Mouse (Mus musculus) intestine, embryonic 15.5 days (tissue): ENCODE measurements around the gene Slc12a1. TPM values are rescaled to one million over a fixed set of nuclear protein-coding genes. Genes with fewer than 3 reads are reported as not detected.

Source experiments
- ATAC-seq: fragments of 200-750 bp; cut with Nextera tagmentation; 2 replicates; pipeline ENCODE4 v1.8.0; 2017; ENCODE audit warnings: moderate TSS enrichment, moderate library complexity
- H3K27ac ChIP-seq: fragments of 300-500 bp; sonication (generic); 2 replicates; pipeline ENCODE4 v1.5.1; 2015; ENCODE audit warnings: mild to moderate bottlenecking, inconsistent platforms
- H3K27me3 ChIP-seq: fragments of 300-500 bp; sonication (generic); replicated peaks from 2 replicates; pipeline ENCODE4 v1.6.1; 2015; ENCODE audit warnings: inconsistent platforms
- H3K36me3 ChIP-seq: fragments of 300-500 bp; sonication (generic); 2 replicates; pipeline ENCODE4 v1.6.1; 2015; ENCODE audit warnings: inconsistent platforms
- H3K4me1 ChIP-seq: fragments of 300-500 bp; sonication (generic); replicated peaks from 2 replicates; pipeline ENCODE4 v1.6.1; 2015; ENCODE audit warnings: inconsistent platforms
- H3K4me2 ChIP-seq: fragments of 300-500 bp; sonication (generic); replicated peaks from 2 replicates; pipeline ENCODE4 v1.6.1; 2015; ENCODE audit warnings: mild to moderate bottlenecking, inconsistent platforms
- H3K4me3 ChIP-seq: fragments of 300-500 bp; sonication (generic); replicated peaks from 2 replicates; pipeline ENCODE4 v1.5.1; 2015; ENCODE audit warnings: inconsistent platforms
- H3K9ac ChIP-seq: fragments of 300-500 bp; sonication (generic); 2 replicates; pipeline ENCODE4 v1.6.1; 2015; ENCODE audit warnings: inconsistent platforms
- H3K9me3 ChIP-seq: fragments of 300-500 bp; sonication (generic); 2 replicates; pipeline ENCODE4 v1.6.1; 2016; ENCODE audit warnings: inconsistent platforms
- WGBS: fragments of 180-500 bp; shearing (Covaris S2); methylation state at CpG from one replicate; pipeline ENCODE4 v1.1.7; 2015; 5-methylcytosine and 5-hydroxymethylcytosine counted together
- polyA plus RNA-seq: library from polyadenylated mRNA; unstranded; fragments of >200 nt; fragmentation: Nextera tagmentation; extraction: Ambion mirVana; gene quantifications from 2 replicates; pipeline ENCODE4 v1.2.1, GENCODE M21; 2015

Slc12a1 gene
- polyA plus RNA-seq, 1 experiment from 2014 or later: not detected

GRCm38 (mm10) chr2:125248256-125248655 lies 96.0 kb downstream of the Slc12a1 start:
- H3K27me3 ChIP-seq: no peaks in the 10 kb centered on the region
- under 1% methylated on average over 8 of the region's 8 CpGs for WGBS
- no peaks in the 10 kb centered on the region for H3K9me3 ChIP-seq
- H3K9ac ChIP-seq: peak overlapping the region; percentile 86
- H3K4me1 ChIP-seq: no peaks in the 10 kb centered on the region
- peak overlapping the region; percentile 71 for H3K4me2 ChIP-seq
- peak overlapping the region; percentile 93 for H3K27ac ChIP-seq
- H3K4me3 ChIP-seq: peak overlapping the region; percentile 77
- H3K36me3 ChIP-seq: peaks cover 6% of the 10 kb centered on the region
- ATAC-seq: no peak

DNA sequence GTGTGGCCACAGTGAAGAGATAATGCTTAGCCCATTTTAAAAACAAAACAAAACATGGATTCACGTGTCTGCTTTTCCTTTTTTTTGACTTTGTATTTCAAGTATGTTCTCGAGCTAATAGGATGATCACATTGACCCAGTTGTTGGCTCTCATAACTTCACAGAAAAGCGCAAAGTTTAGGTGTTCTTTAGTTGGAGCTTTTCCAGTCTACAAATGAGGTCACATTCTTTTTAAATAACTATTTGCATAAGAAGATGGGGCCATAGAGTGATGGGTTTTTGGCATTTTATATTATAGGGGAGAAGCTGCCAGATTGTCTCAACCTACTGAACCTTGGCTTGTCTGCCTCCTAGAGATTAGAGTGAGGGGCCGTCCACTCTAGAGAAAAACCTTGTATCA lies 97.0 kb downstream of the Slc12a1 start:
- Histone ChIP-seq H3K27ac (no peak overlapping the region), H3K9me3 (no peaks in the 10 kb centered on the region), H3K36me3 (peaks cover 17% of the 10 kb centered on the region), H3K4me3 (no peak overlapping the region), H3K4me1 (no peaks in the 10 kb centered on the region), H3K27me3 (no peaks in the 10 kb centered on the region), H3K4me2 (peak overlapping the region; percentile 71), H3K9ac (no peak overlapping the region)
- ATAC-seq: no peak
- 73% methylated on average over 4 of the region's 4 CpGs for WGBS

GRCm38 (mm10) chr2:125249874-125250273 lies 97.6 kb downstream of the Slc12a1 start:
- no peak overlapping the region for H3K27ac ChIP-seq
- peak overlapping the region; percentile 71; the same call in 1 of the 2 replicates for H3K4me2 ChIP-seq
- no peak for ATAC-seq
- peaks cover 21% of the 10 kb centered on the region for H3K36me3 ChIP-seq
- no peaks in the 10 kb centered on the region for H3K4me1 ChIP-seq
- no peak overlapping the region for H3K9ac ChIP-seq
- no peaks in the 10 kb centered on the region for H3K9me3 ChIP-seq
- no peak overlapping the region for H3K4me3 ChIP-seq
- 93% methylated on average over 4 of the region's 4 CpGs for WGBS
- H3K27me3 ChIP-seq: no peaks in the 10 kb centered on the region

- Histone ChIP-seq H3K4me1 (no peaks in the 10 kb centered on the region), H3K36me3 (peaks cover 21% of the 10 kb centered on the region), H3K27ac (no peak overlapping the region), H3K4me3 (no peak overlapping the region), H3K9ac (no peak overlapping the region), H3K9me3 (no peaks in the 10 kb centered on the region), H3K4me2 (no peak overlapping the region), H3K27me3 (no peaks in the 10 kb centered on the region)
- ATAC-seq: no peak
- 85% methylated on average over 4 of the region's 4 CpGs for WGBS
These were observed 99.5 kb downstream of the Slc12a1 start for GRCm38 (mm10) chr2:125251781-125252180.

- no peak for ATAC-seq
- Histone ChIP-seq H3K4me2 (no peak overlapping the region), H3K4me3 (no peak overlapping the region), H3K9me3 (no peaks in the 10 kb centered on the region), H3K27me3 (no peaks in the 10 kb centered on the region), H3K4me1 (no peaks in the 10 kb centered on the region), H3K36me3 (peaks cover 26% of the 10 kb centered on the region), H3K27ac (no peak overlapping the region), H3K9ac (no peak overlapping the region)
- WGBS: 62% methylated on average over 2 of the region's 2 CpGs
These were observed 100.0 kb downstream of the Slc12a1 start for GRCm38 (mm10) chr2:125252275-125252674.

DNA sequence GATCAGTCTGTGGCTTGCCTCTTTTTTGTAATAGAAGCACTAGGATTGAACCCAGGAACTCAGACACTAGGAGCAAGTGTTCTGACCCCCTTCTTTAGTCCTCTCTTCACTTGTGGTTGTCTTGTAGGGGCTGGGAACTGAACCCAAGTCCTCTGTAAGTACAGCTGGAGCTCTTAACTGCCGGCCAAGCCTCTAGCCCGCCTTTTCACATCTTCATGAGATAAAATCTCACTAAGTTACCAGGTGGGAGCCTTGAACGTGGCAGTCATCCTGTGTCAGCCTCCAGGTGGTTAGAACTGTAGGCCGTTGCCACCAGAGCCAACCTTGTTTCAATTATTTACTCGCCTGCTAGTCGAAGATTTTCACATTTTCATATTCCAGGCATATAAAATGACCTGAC lies 101.4 kb downstream of the Slc12a1 start:
- Histone ChIP-seq H3K9ac (no peak overlapping the region), H3K27me3 (no peaks in the 10 kb centered on the region), H3K9me3 (no peaks in the 10 kb centered on the region), H3K4me1 (no peaks in the 10 kb centered on the region), H3K4me2 (no peak overlapping the region), H3K27ac (no peak overlapping the region), H3K36me3 (peaks cover 29% of the 10 kb centered on the region), H3K4me3 (no peak overlapping the region)
- no peak for ATAC-seq
- WGBS: 96% methylated on average over 6 of the region's 6 CpGs

DNA sequence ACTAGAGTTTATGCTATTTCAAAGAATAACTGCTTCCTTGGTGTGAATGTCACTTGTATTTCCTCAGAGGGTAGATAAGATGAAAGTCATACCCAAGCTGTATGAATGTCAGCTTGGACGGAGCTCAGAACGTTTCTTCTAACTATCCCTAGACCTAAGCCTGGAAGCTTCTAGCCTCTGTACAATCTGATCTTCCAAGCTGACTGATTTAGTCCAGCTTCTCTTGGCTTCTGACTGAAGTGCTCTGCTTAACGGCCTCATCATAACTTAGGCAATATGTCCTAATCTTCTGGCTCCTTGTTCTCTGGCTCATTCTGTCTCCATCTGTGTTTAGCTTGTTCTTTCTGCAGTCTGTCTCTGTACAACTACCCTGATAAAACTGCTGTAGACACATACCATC lies 102.3 kb downstream of the Slc12a1 start:
- no peak for ATAC-seq
- 91% methylated on average over 3 of the region's 3 CpGs for WGBS
- peaks cover 29% of the 10 kb centered on the region for H3K36me3 ChIP-seq

DNA sequence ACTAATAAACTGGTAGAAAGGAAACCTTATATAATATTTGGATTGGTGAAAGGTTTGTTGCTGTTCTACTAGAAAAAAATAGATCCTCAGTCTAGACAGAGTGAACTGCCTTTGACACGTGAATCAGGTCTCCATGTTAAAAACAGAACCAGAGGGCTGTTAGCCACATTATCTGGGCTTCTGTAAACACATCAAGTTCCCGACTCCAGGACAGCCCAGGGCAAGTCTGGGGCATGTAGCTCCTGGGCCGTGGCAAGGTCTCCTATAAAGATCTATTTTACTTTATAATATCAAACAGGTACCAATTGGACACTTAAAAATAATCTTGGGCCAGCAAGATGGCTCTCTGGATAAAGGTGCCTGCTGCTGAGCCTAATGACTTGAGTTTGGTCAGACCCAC lies 103.6 kb downstream of the Slc12a1 start:
- no peak overlapping the region for H3K4me3 ChIP-seq
- H3K9ac ChIP-seq: no peak overlapping the region
- WGBS: 32% methylated on average over 3 of the region's 3 CpGs
- H3K4me1 ChIP-seq: no peaks in the 10 kb centered on the region
- H3K4me2 ChIP-seq: no peak overlapping the region
- peaks cover 26% of the 10 kb centered on the region for H3K36me3 ChIP-seq
- no peaks in the 10 kb centered on the region for H3K27me3 ChIP-seq
- H3K27ac ChIP-seq: no peak overlapping the region
- no peaks in the 10 kb centered on the region for H3K9me3 ChIP-seq
- no peak for ATAC-seq

More for the DNA sequence above, 102.3 kb downstream of the Slc12a1 start:
- no peaks in the 10 kb centered on the region for H3K9me3 ChIP-seq
- no peak overlapping the region for H3K9ac ChIP-seq
- H3K4me3 ChIP-seq: no peak overlapping the region
- no peak overlapping the region for H3K4me2 ChIP-seq
- no peaks in the 10 kb centered on the region for H3K27me3 ChIP-seq
- no peaks in the 10 kb centered on the region for H3K4me1 ChIP-seq
- no peak overlapping the region for H3K27ac ChIP-seq

DNA sequence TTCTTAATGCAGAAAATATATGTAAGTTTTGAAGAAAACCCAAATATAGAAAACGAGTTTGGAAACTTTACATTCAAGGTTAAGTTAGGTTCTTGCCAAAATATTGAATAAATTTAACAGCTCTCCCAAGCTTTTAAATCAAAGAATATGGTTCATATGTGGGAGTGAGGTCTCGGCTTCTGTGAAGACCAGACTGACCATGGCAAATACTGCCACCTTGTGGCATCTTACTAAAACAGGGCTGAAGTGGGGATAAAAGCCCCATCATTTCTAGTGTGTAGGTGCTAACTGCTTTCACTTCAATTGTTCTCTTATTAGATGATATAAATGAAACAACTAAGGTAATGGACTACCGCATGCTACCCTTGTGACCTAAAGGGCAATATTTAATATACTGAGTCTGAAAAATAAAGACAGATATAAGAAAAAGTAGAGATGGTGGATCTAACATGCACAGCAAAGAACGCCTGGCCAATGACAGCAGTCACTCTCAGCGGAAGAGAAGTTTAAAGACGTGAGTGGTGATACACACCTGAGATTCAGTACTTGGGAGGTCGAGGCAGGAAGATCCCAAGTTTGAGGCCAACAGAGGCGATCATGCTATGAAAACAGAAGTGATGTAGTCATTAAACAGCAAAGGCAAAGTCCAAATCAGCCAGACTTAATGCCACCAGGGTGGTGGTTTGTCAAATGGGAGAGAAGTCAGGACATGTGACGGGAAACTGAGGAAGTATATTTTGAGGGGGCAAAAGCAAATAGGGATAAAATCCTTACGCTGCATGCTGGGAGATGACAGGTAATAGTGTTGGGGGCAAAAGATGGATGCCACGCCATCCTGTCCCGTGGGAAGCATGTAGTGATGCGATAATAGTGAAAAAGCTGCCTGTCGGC lies 107.2 kb downstream of the Slc12a1 start:
- 84% methylated on average over 14 of the region's 14 CpGs for WGBS
- Histone ChIP-seq H3K27me3 (no peaks in the 10 kb centered on the region), H3K9ac (no peak overlapping the region), H3K4me1 (no peaks in the 10 kb centered on the region), H3K4me2 (no peak overlapping the region), H3K27ac (no peak overlapping the region), H3K9me3 (no peaks in the 10 kb centered on the region), H3K36me3 (peaks cover 11% of the 10 kb centered on the region), H3K4me3 (no peak overlapping the region)
- 0 out of 2 replicates have a peak, but pooled peaks have one; percentile 39 for ATAC-seq

DNA sequence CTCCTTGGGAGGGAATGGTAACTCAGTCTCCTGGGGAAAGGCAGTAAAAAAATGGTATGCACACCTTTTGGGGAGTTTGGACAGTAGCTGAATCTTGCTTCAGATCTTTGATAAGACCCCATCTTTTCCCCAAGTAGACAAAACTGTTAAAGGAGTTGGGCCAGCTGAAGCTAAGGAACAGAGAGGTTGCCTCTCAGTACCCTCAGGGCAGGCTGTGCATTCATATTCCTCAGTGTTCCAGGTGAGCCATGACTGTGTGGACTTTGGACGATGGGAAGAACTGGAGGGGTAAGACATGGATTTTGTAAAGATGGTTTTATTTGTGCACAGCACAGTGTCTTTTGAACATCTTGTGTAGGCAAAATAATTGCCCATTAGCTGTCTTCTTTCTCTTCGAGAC lies 108.0 kb downstream of the Slc12a1 start:
- no peaks in the 10 kb centered on the region for H3K9me3 ChIP-seq
- H3K27ac ChIP-seq: no peak overlapping the region
- no peaks in the 10 kb centered on the region for H3K4me1 ChIP-seq
- H3K4me2 ChIP-seq: no peak overlapping the region
- H3K4me3 ChIP-seq: no peak overlapping the region
- H3K9ac ChIP-seq: no peak overlapping the region
- no peaks in the 10 kb centered on the region for H3K27me3 ChIP-seq
- WGBS: 75% methylated on average over 2 of the region's 2 CpGs
- ATAC-seq: no peak
- peaks cover 8% of the 10 kb centered on the region for H3K36me3 ChIP-seq

- Histone ChIP-seq H3K27me3 (no peaks in the 10 kb centered on the region), H3K9ac (no peak overlapping the region), H3K4me2 (no peak overlapping the region), H3K27ac (no peak overlapping the region), H3K4me3 (no peak overlapping the region), H3K4me1 (no peaks in the 10 kb centered on the region), H3K9me3 (no peaks in the 10 kb centered on the region), H3K36me3 (no peaks in the 10 kb centered on the region)
- ATAC-seq: 0 out of 2 replicates have a peak, but pooled peaks have one; percentile 44
- 20% methylated on average over 5 of the region's 5 CpGs for WGBS
These were observed 110.8 kb downstream of the Slc12a1 start for GRCm38 (mm10) chr2:125263056-125263455.

GRCm38 (mm10) chr2:125263753-125264152 lies 111.4 kb downstream of the Slc12a1 start:
- Histone ChIP-seq H3K4me1 (no peaks in the 10 kb centered on the region), H3K27ac (no peak overlapping the region), H3K4me3 (no peak overlapping the region), H3K9ac (no peak overlapping the region), H3K27me3 (no peaks in the 10 kb centered on the region), H3K36me3 (no peaks in the 10 kb centered on the region), H3K9me3 (no peaks in the 10 kb centered on the region), H3K4me2 (no peak overlapping the region)
- ATAC-seq: no peak
- 15% methylated on average over 9 of the region's 9 CpGs for WGBS

DNA sequence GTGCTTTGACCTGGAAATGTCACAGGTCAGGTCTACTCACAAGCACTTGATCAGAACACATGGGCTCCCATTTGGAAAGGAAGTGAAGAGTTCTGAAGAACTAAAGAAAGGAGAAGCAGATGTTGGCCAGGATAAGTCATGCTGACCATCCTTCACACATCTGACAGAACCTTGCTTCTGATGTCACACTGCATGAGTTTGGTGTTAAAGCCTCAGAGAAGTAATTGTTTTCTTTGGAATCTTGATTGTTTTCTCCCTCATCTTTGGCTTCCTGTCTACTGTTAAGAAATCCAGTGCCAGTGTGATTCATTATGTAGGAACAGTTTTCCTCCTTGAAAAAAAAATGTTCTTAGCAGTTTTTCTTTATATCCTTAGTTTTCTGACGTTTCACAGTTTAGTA lies 116.6 kb downstream of the Slc12a1 start:
- Histone ChIP-seq H3K27ac (no peak overlapping the region), H3K9me3 (no peaks in the 10 kb centered on the region), H3K4me3 (no peak overlapping the region), H3K4me1 (no peaks in the 10 kb centered on the region), H3K27me3 (no peaks in the 10 kb centered on the region), H3K4me2 (no peak overlapping the region), H3K36me3 (no peaks in the 10 kb centered on the region), H3K9ac (no peak overlapping the region)
- ATAC-seq: no peak
- WGBS: 52% methylated on average over 1 of the region's 1 CpGs
